Mouse (Mus musculus) adrenal gland, postnatal 14 days (tissue): ENCODE data around the gene Zbtb34. TPM values are rescaled to one million over a fixed set of nuclear protein-coding genes. Genes with fewer than 3 reads are reported as not detected.

Source experiments
- DNase-seq: peaks from one replicate; pipeline ENCODE4 v3.0.0; 2021; ENCODE audit warnings: mixed read lengths
- total RNA-seq: library from RNA; stranded (reverse); gene quantifications from 2 replicates; pipeline ENCODE4 v1.2.3, GENCODE M21; 2021

Gene Zbtb34
- total RNA-seq, 1 experiment from 2014 or later: 12.7 TPM

- DNase-seq: no peak
Observed at GRCm38 (mm10) chr2:33401217-33401616, 29.9 kb downstream of the Zbtb34 start.

- DNase-seq: no peak
Observed at GRCm38 (mm10) chr2:33400541-33400940, 30.6 kb downstream of the Zbtb34 start.

GRCm38 (mm10) chr2:33399091-33399490 is 32.0 kb downstream of the Zbtb34 start:
- peak; percentile 18 for DNase-seq

- DNase-seq: no peak
Observed at GRCm38 (mm10) chr2:33397036-33397435, 34.1 kb downstream of the Zbtb34 start.

- no peak for DNase-seq
Observed at GRCm38 (mm10) chr2:33395053-33395452, 36.1 kb downstream of the Zbtb34 start.

- DNase-seq: no peak
Observed at GRCm38 (mm10) chr2:33393951-33394635, 37.0 kb downstream of the Zbtb34 start.

GRCm38 (mm10) chr2:33393021-33393420 is 38.1 kb downstream of the Zbtb34 start:
- no peak for DNase-seq

GRCm38 (mm10) chr2:33371648-33372408 is 59.3 kb downstream of the Zbtb34 start:
- DNase-seq: no peak

GRCm38 (mm10) chr2:33370777-33371647 is 60.1 kb downstream of the Zbtb34 start, which contains the start of gene Ralgps1:
Ralgps1 (minus strand) TSS chr2:33371486.
- peak; percentile 98 for DNase-seq

- peak; percentile 14 for DNase-seq
Observed at GRCm38 (mm10) chr2:33370276-33370776, 60.8 kb downstream of the Zbtb34 start.

- DNase-seq: no peak
Observed at GRCm38 (mm10) chr2:33369453-33369852, 61.7 kb downstream of the Zbtb34 start.

- DNase-seq: no peak
Observed at GRCm38 (mm10) chr2:33368486-33368885, 62.6 kb downstream of the Zbtb34 start.

GRCm38 (mm10) chr2:33365703-33366471 is 65.2 kb downstream of the Zbtb34 start:
- no peak for DNase-seq

GRCm38 (mm10) chr2:33364656-33365055 is 66.5 kb downstream of the Zbtb34 start:
- no peak for DNase-seq

GRCm38 (mm10) chr2:33363890-33364289 is 67.2 kb downstream of the Zbtb34 start:
- no peak for DNase-seq

GRCm38 (mm10) chr2:33361139-33361716 is 69.9 kb downstream of the Zbtb34 start:
- DNase-seq: peak; percentile 24

- no peak for DNase-seq
Observed at GRCm38 (mm10) chr2:33360564-33360963, 70.6 kb downstream of the Zbtb34 start.

- no peak for DNase-seq
Observed at GRCm38 (mm10) chr2:33359184-33359583, 71.9 kb downstream of the Zbtb34 start.

GRCm38 (mm10) chr2:33357250-33357838 is 73.8 kb downstream of the Zbtb34 start:
- DNase-seq: no peak
